Mouse (Mus musculus) midbrain, embryonic 12.5 days (tissue): ENCODE measurements around the gene Hopx. TPM values are rescaled to one million over a fixed set of nuclear protein-coding genes. Genes with fewer than 3 reads are reported as not detected.

ENCODE experiments used
- ATAC-seq: fragments of 200-750 bp; cut with Nextera tagmentation; 2 replicates; pipeline ENCODE4 v1.8.0; 2017; ENCODE audit warnings: low read depth, moderate TSS enrichment, moderate library complexity; ENCODE audit not compliant: low FRiP score
- H3K27ac ChIP-seq: fragments of 300-500 bp; sonication (generic); replicated peaks from 2 replicates; pipeline ENCODE4 v1.5.1; 2016; ENCODE audit warnings: mild to moderate bottlenecking
- H3K27me3 ChIP-seq: fragments of 300-500 bp; sonication (generic); 2 replicates; pipeline ENCODE4 v1.6.1; 2016; ENCODE audit warnings: mild to moderate bottlenecking
- H3K36me3 ChIP-seq: fragments of 300-500 bp; sonication (generic); 2 replicates; pipeline ENCODE4 v1.6.1; 2016
- H3K4me1 ChIP-seq: fragments of 300-500 bp; sonication (generic); 2 replicates; pipeline ENCODE4 v1.6.1; 2016
- H3K4me2 ChIP-seq: fragments of 300-500 bp; sonication (generic); replicated peaks from 2 replicates; pipeline ENCODE4 v1.6.1; 2016; ENCODE audit warnings: mild to moderate bottlenecking, moderate library complexity
- H3K4me3 ChIP-seq: fragments of 300-500 bp; sonication (generic); 2 replicates; pipeline ENCODE4 v1.5.1; 2016; ENCODE audit warnings: mild to moderate bottlenecking
- H3K9ac ChIP-seq: fragments of 300-500 bp; sonication (generic); replicated peaks from 2 replicates; pipeline ENCODE4 v1.6.1; 2016; ENCODE audit warnings: mild to moderate bottlenecking, moderate library complexity
- H3K9me3 ChIP-seq: fragments of 300-500 bp; sonication (generic); 2 replicates; pipeline ENCODE4 v1.6.1; 2016; ENCODE audit warnings: mild to moderate bottlenecking
- WGBS: fragments of 180-500 bp; shearing (Covaris S2); methylation state at CpG from one replicate; pipeline ENCODE4 v1.1.7; 2016; 5-methylcytosine and 5-hydroxymethylcytosine counted together
- polyA plus RNA-seq: library from polyadenylated mRNA; unstranded; fragments of >200 nt; fragmentation: Nextera tagmentation; extraction: Ambion mirVana; gene quantifications from 2 replicates; pipeline ENCODE4 v1.2.1, GENCODE M21; 2016

Hopx gene
- polyA plus RNA-seq, 1 experiment from 2014 or later = not detected

GRCm38 (mm10) chr5:77082735-77083134 lies 32.2 kb downstream of the Hopx start:
- 84% methylated on average over 7 of the region's 7 CpGs for WGBS
- Histone ChIP-seq H3K36me3 (no peaks in the 10 kb centered on the region), H3K4me2 (no peak overlapping the region), H3K27ac (no peak overlapping the region), H3K4me1 (no peaks in the 10 kb centered on the region), H3K9ac (no peak overlapping the region), H3K9me3 (no peaks in the 10 kb centered on the region), H3K4me3 (no peak overlapping the region), H3K27me3 (peaks cover 3% of the 10 kb centered on the region)
- ATAC-seq = no peak

- H3K27me3 ChIP-seq = no peaks in the 10 kb centered on the region
- H3K4me1 ChIP-seq = no peaks in the 10 kb centered on the region
- no peak overlapping the region for H3K9ac ChIP-seq
- no peaks in the 10 kb centered on the region for H3K36me3 ChIP-seq
- ATAC-seq = no peak
- H3K4me3 ChIP-seq = no peak overlapping the region
- H3K4me2 ChIP-seq = no peak overlapping the region
- no peak overlapping the region for H3K27ac ChIP-seq
- 0 out of 2 replicates have a peak, but pooled peaks cover 4% of the 10 kb centered on the region for H3K9me3 ChIP-seq
- WGBS = 97% methylated on average over 4 of the region's 4 CpGs
Measured at GRCm38 (mm10) chr5:77080761-77081160, 34.2 kb downstream of the Hopx start.

GRCm38 (mm10) chr5:77075951-77076350 lies 39.0 kb downstream of the Hopx start:
- ATAC-seq = no peak
- Histone ChIP-seq H3K4me2 (no peak overlapping the region), H3K36me3 (no peaks in the 10 kb centered on the region), H3K27ac (no peak overlapping the region), H3K9me3 (0 out of 2 replicates have a peak, but pooled peaks cover 4% of the 10 kb centered on the region), H3K4me3 (no peak overlapping the region), H3K4me1 (no peaks in the 10 kb centered on the region), H3K27me3 (no peaks in the 10 kb centered on the region), H3K9ac (no peak overlapping the region)
- 93% methylated on average over 4 of the region's 4 CpGs for whole genome bisulfite sequencing

GRCm38 (mm10) chr5:77074914-77075313 lies 40.0 kb downstream of the Hopx start:
- Histone ChIP-seq H3K9me3 (0 out of 2 replicates have a peak, but pooled peaks cover 4% of the 10 kb centered on the region), H3K4me2 (no peak overlapping the region), H3K27ac (no peak overlapping the region), H3K4me1 (no peaks in the 10 kb centered on the region), H3K4me3 (no peak overlapping the region), H3K27me3 (no peaks in the 10 kb centered on the region), H3K36me3 (no peaks in the 10 kb centered on the region), H3K9ac (no peak overlapping the region)
- no peak for ATAC-seq
- 93% methylated on average over 2 of the region's 2 CpGs for WGBS

GRCm38 (mm10) chr5:77073794-77074193 lies 41.1 kb downstream of the Hopx start:
- no peak overlapping the region for H3K9ac ChIP-seq
- H3K4me2 ChIP-seq = no peak overlapping the region
- 0 out of 2 replicates have a peak, but pooled peaks cover 4% of the 10 kb centered on the region for H3K9me3 ChIP-seq
- no peak overlapping the region for H3K27ac ChIP-seq
- 92% methylated on average over 8 of the region's 8 CpGs for WGBS
- H3K27me3 ChIP-seq = no peaks in the 10 kb centered on the region
- ATAC-seq = no peak
- no peaks in the 10 kb centered on the region for H3K36me3 ChIP-seq
- no peak overlapping the region for H3K4me3 ChIP-seq
- no peaks in the 10 kb centered on the region for H3K4me1 ChIP-seq

GRCm38 (mm10) chr5:77071626-77072025 lies 43.3 kb downstream of the Hopx start:
- H3K4me3 ChIP-seq = no peak overlapping the region
- H3K36me3 ChIP-seq = no peaks in the 10 kb centered on the region
- no peaks in the 10 kb centered on the region for H3K9me3 ChIP-seq
- no peak overlapping the region for H3K9ac ChIP-seq
- no peak for ATAC-seq
- H3K27ac ChIP-seq = no peak overlapping the region
- H3K4me2 ChIP-seq = no peak overlapping the region
- no peaks in the 10 kb centered on the region for H3K4me1 ChIP-seq
- WGBS = 85% methylated on average over 3 of the region's 3 CpGs
- no peaks in the 10 kb centered on the region for H3K27me3 ChIP-seq

GRCm38 (mm10) chr5:77070987-77071386 lies 43.9 kb downstream of the Hopx start:
- no peak for ATAC-seq
- no peaks in the 10 kb centered on the region for H3K4me1 ChIP-seq
- no peaks in the 10 kb centered on the region for H3K9me3 ChIP-seq
- no peak overlapping the region for H3K27ac ChIP-seq
- H3K4me2 ChIP-seq = no peak overlapping the region
- H3K4me3 ChIP-seq = no peak overlapping the region
- no peaks in the 10 kb centered on the region for H3K36me3 ChIP-seq
- 85% methylated on average over 2 of the region's 2 CpGs for WGBS
- H3K27me3 ChIP-seq = no peaks in the 10 kb centered on the region
- H3K9ac ChIP-seq = no peak overlapping the region

- Histone ChIP-seq H3K27me3 (no peaks in the 10 kb centered on the region), H3K9me3 (no peaks in the 10 kb centered on the region), H3K9ac (no peak overlapping the region), H3K27ac (no peak overlapping the region), H3K4me1 (no peaks in the 10 kb centered on the region), H3K4me3 (no peak overlapping the region), H3K36me3 (no peaks in the 10 kb centered on the region), H3K4me2 (no peak overlapping the region)
- ATAC-seq = no peak
- WGBS = 84% methylated on average over 8 of the region's 8 CpGs
Measured at GRCm38 (mm10) chr5:77067321-77067720, 47.6 kb downstream of the Hopx start.

- no peak for ATAC-seq
Measured at GRCm38 (mm10) chr5:77061372-77062038, 53.4 kb downstream of the Hopx start.

GRCm38 (mm10) chr5:77060363-77060762 lies 54.6 kb downstream of the Hopx start:
- Histone ChIP-seq H3K4me1 (no peaks in the 10 kb centered on the region; the same call in 1 of the 2 replicates), H3K27me3 (peaks cover 17% of the 10 kb centered on the region), H3K4me2 (no peak overlapping the region), H3K27ac (no peak overlapping the region), H3K9me3 (no peaks in the 10 kb centered on the region), H3K9ac (no peak overlapping the region), H3K36me3 (no peaks in the 10 kb centered on the region), H3K4me3 (no peak overlapping the region)
- 33% methylated on average over 10 of the region's 10 CpGs for WGBS
- no peak for ATAC-seq

More at GRCm38 (mm10) chr5:77061372-77062038, 53.4 kb downstream of the Hopx start:
- Histone ChIP-seq H3K9ac (no peak overlapping the region), H3K4me3 (no peak overlapping the region), H3K27ac (no peak overlapping the region), H3K4me2 (no peak overlapping the region), H3K9me3 (no peaks in the 10 kb centered on the region), H3K36me3 (no peaks in the 10 kb centered on the region), H3K4me1 (no peaks in the 10 kb centered on the region; the same call in 1 of the 2 replicates), H3K27me3 (peaks cover 17% of the 10 kb centered on the region)
- 35% methylated on average over 17 of the region's 17 CpGs for WGBS

- Histone ChIP-seq H3K27me3 (peaks cover 17% of the 10 kb centered on the region), H3K4me2 (no peak overlapping the region), H3K27ac (no peak overlapping the region), H3K4me1 (no peaks in the 10 kb centered on the region; the same call in 1 of the 2 replicates), H3K36me3 (no peaks in the 10 kb centered on the region), H3K9me3 (no peaks in the 10 kb centered on the region), H3K9ac (no peak overlapping the region), H3K4me3 (no peak overlapping the region)
- ATAC-seq = no peak
- 57% methylated on average over 12 of the region's 12 CpGs for WGBS
Measured at GRCm38 (mm10) chr5:77056881-77057440, 58.0 kb downstream of the Hopx start.

- Histone ChIP-seq H3K4me2 (no peak overlapping the region), H3K4me1 (no peaks in the 10 kb centered on the region; the same call in 1 of the 2 replicates), H3K4me3 (no peak overlapping the region), H3K9ac (no peak overlapping the region), H3K27me3 (peaks cover 2% of the 10 kb centered on the region), H3K27ac (no peak overlapping the region), H3K9me3 (no peaks in the 10 kb centered on the region), H3K36me3 (no peaks in the 10 kb centered on the region)
- no peak for ATAC-seq
- WGBS = 94% methylated on average over 5 of the region's 5 CpGs
Measured at GRCm38 (mm10) chr5:77052616-77053015, 62.3 kb downstream of the Hopx start.
